Mouse (Mus musculus): ENCODE results near the gene Slitrk5.

DNA sequence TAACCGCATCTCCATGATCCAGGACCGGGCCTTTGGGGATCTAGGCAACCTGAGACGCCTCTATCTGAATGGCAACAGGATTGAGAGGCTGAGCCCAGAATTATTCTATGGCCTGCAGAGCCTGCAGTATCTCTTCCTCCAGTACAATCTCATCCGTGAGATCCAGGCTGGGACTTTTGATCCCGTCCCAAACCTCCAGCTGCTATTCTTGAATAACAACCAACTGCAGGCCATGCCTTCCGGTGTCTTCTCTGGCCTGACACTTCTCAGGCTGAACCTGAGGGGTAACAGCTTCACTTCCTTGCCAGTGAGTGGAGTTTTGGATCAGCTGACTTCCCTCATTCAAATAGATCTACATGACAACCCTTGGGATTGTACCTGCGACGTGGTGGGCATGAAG lies 5.4 kb downstream of the Slitrk5 start:
- TF ChIP-seq CTCF (IDR thresholded peaks at IDR 0.05; ENCODE audit: control insufficient read depth, insufficient read depth, low read length) (no peak), POLR2A (IDR thresholded peaks at IDR 0.05; ENCODE audit: borderline replicate concordance, control insufficient read depth, low read depth, low read length) (no peak)

All from bone marrow, adult 2 months (tissue).